Mouse (Mus musculus) spleen, embryonic (tissue): Measurements from ENCODE around the gene Tbx3.

Experiments used
- CTCF ChIA-PET: fragments of 350-600 bp; sonication (Branson Sonifier 250); formaldehyde crosslinking; loops from one replicate; lab custom pipeline; 2022; lab: Charles Lee

The Tbx3 gene

DNA sequence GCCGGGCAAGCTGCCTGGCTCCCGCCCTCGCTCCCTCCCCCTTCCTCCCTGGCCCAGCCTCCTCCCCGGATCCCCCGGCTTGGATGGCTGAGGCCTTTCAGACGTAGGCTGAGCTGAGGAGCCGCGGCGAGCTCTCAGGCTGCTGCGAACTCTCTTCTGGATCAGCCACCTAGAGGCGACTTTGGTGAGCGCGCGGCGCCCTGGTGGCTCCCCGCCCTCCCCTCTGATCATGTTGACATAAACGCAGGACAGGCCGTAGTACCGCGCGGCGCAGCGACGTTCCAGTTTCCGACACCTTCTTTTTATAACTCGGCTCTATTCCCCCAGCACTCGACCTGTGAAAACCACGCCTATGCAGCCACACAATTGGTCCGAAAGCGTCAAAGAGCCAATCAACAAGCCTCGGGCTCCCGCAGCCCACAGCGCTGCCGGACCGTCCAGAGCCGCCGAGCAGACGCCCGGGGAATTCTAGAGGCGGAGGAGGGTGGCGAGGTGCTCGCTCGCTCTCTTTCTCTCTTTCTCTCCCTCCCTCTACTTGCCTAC lies at the start of gene Tbx3:
Gene Tbx3, plus strand, starts transcription at position 104 of the 543 bp plus-strand sequence.
- CTCF ChIA-PET: no interaction called here

DNA sequence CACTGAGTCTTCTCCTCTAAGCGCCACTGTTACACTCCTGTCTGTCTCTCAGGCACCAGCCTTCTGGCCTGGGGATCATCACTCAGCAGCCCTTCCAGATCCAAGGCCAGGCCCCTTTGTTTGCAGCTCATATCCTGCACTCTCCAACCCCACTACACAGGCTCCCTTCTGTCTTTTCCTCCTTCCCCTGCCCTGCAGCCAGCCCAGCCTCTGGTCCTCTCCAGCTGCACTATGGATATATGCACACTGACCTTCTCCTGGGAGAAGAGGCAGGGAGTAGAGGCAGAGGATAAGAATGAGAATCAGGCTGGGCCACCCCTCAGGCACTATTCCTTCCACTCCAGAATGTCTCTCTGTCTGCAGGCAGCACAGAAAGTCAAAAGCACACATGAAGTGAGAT lies 48.4 kb upstream of the Tbx3 start:
- CTCF ChIA-PET: no interaction called here

DNA sequence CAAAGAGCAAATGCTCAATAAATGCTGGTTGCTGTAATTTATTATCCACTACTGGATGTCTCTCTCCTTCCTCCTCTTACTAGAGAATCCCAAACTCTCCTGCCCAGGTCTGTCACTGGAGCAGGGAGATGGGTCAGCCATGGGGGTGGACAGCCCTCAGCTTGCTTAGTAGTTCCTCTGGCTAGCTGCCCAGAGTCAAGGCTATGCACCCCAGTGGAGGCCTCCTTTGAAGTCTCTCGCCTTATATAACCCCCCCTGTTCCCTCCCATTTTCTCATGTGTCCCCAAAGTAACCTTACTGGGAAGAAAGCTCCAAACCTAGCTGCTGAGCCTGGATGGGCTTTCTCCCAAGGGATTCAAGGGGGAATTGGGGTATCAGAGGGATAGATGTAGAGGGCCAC lies 45.9 kb upstream of the Tbx3 start:
- CTCF ChIA-PET: no interaction called here

DNA sequence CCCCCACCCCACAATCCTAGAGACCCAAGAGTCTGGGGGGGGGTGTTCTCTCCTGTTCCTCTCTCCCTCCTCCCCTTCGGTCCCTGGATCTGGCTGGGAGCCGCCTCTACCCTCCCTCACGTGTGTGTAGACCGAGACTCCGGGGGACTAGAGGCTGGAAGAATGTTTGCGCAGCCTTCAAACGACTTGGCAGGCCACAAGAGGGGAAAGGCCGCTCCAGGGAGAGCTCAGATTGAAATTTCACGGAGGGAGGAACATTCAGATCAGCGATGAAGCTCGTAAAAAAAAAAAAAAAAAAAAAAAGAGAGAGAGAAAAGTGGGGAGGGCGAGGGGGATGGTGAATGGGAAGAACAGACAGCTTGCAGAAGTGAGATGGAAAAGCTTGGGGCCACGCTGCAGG lies 44.9 kb upstream of the Tbx3 start:
- CTCF ChIA-PET: no interaction called here

DNA sequence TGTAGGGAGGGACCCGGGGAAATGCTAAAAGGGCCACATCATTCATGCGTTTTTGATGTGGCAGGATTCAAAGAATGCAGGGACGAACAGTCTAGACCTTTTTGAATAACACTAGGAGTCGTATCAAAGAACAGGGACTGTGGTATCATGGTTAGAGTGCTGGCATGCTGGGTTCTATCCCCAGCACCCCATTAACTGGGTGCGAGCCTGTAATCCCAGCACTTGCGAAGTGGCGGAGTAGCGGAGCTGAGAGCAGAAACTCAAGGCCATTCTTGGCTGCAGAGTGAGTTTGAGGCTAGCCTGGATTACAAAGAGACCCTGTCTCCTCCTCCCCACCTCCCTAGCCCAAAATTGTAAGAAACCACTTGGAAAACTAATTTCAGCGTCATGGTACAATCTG lies 44.3 kb upstream of the Tbx3 start:
- CTCF ChIA-PET: no interaction called here

DNA sequence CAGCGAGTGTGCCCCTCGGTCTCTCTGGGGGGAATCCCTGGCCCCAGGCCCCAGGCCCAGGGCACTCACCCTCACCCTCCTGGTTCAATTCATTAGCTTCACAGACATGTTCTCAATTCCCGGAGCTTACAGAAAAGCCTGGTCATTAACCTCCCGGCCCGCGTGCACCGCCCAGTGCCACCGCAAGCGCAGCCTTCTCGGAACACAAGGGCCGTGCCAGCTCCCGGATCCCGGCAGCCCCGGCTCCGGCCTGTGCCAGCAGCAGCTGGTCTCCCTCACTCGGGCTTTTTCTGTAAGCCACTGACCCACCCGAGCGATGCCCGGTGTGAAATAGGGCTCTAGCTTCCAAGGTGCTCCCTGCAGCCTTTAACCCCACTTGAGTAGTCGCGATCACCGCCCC lies 43.8 kb upstream of the Tbx3 start:
- CTCF ChIA-PET: interaction anchor here (0.6 kb wide), 1 partner anchor 43 kb away, joined by 3 read pairs; no protein-coding TSS in a partner anchor

DNA sequence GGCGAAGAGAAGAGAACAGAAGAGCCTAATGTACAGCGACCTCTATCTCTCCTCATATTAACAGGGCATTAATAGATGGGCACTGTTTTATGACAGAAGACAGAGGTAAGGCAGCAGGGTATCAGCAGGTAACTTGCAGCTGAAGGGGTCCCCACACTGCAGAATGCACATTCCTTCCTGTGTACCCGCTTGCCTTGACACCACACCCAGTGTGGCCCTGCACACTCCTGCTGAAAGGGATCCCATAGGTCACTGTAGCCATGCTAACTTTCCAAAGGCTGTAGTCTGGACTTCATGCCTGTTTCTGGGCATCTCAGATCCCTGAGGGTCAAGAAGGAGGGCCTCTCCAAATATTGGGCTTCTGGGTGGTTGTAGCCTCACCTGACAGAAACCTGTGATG lies 42.4 kb upstream of the Tbx3 start:
- CTCF ChIA-PET: interaction anchor here (0.6 kb wide), 1 partner anchor 139 kb away, joined by 4 read pairs; no protein-coding TSS in a partner anchor

DNA sequence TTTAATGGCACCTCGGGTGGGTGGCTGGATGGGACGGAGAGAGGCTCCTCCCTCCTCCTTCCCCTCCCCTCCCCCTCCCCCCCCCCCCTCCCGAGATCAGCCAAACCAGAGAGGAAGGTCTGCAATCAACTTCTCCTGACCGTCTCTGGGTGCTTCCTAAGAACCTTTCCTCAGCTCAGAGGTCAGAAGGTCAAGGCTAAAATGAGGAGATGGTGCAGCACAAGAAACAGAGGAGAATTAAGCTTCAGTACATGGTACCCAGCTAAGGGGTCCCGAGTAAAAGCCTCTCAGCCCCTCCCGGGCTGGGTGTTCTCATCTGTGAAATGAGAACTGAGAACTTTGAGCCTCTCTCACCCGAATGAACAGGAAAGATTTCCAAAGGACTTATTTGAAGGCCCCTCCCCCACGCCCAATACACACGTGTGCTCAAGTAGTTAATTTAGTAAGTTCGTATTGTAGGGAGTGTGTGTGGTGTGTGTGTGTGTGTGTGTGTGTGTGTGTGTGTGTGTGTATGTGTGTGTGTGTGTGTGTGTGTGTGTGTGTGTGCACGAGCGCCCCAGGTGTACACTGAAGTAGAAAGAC lies 41.6 kb upstream of the Tbx3 start:
- CTCF ChIA-PET: interaction anchor here (0.6 kb wide), 1 partner anchor 37 kb away, joined by 4 read pairs; no protein-coding TSS in a partner anchor

DNA sequence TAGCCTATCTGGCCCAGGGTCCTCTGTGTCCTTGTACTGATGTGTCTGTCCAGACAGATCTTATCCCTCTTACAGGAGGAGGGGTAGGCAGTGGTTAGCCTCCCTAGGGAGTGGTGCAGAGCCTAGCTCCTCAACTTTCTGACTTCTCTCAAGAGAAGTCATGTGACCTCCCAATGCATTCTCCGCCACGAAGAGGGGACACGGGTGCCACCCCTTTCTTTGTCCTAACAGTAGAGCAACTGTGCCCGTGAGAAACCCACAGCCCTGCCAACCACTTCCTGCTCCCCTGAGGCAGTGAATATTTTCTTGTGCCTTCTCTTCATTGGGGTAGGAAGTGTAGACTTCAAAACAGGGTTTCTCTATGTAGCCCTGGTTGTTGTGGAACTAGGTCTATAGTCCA lies 36.9 kb upstream of the Tbx3 start:
- CTCF ChIA-PET: no interaction called here

DNA sequence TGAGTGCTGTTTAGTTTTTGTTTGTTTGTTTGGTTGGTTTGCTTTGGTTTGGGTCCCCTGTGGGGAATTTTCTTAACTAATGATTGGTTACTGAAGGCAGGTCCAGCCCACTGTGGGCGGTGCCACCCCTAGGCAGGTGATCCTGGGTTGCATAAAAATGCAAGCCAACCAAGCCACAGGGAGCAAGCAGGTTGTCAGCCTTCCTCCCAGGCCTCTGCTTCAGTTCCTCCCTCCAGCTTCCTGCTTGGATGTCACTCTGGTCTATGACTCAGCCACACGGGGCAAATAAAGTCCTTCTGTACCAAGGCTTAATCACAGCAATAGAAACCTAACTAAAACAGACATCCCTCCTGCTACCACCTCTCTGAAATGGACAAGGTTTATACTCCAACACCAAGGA lies 35.6 kb upstream of the Tbx3 start:
- CTCF ChIA-PET: no interaction called here

DNA sequence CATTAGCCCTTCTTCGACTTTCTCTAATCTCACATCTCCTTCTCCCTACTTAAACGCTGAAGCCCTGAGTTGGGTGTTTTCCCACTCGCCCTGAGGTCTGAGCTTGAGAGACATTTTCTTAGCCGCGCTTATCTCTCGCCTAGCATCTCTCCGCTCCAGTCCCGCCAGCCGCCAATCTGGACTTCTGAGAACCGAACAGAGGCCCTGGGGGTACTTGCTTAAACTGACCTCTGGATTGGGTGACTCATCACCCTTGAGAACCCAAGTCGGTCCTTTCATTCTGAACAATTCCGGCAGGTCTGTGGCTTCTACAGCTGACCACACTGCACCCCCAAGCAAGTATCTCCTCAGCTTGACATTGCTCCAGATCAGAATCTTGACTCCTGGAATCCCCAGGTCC lies 32.2 kb upstream of the Tbx3 start:
- CTCF ChIA-PET: no interaction called here

DNA sequence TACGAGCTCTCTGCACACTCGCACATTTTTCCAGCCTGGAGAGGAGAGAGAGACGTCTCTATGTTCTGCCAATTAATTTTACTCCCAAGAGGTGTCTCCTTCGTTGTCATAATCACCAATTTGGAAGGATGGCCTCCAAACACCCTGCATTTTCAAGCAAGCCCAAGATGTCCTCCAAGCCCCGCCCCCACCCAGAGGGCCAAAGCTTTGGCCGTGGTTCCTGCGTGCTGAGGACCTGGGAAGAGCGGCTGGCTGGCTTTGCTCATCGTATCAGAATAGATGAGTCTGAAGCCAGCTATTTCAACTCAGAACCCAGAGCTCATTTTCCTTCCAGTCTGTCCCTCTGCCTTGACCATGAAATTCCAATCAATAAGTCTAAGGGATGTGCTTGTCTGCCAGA lies 29.4 kb upstream of the Tbx3 start:
- CTCF ChIA-PET: interaction anchor here (0.6 kb wide), 1 partner anchor 12 kb away, joined by 6 read pairs; no protein-coding TSS in a partner anchor

DNA sequence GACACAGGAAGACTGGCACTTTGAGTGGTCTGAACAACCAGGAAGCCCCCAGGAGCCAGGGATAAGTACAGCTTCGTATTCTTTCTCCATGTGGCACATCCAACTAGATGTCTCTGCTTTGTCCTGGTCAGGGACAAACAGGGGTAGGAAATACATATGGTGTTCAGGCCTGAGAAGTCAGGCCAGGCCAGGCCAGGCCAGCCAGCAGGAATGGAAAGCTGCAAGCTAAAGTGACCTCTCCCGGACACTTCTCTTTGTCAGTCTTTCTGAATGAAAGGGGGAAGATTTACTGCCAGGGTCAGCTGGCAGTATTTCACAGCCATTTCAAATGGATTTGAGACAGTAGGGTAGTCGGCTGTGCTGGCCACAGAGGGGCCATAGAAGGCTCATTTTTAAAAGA lies 28.8 kb upstream of the Tbx3 start:
- CTCF ChIA-PET: no interaction called here

DNA sequence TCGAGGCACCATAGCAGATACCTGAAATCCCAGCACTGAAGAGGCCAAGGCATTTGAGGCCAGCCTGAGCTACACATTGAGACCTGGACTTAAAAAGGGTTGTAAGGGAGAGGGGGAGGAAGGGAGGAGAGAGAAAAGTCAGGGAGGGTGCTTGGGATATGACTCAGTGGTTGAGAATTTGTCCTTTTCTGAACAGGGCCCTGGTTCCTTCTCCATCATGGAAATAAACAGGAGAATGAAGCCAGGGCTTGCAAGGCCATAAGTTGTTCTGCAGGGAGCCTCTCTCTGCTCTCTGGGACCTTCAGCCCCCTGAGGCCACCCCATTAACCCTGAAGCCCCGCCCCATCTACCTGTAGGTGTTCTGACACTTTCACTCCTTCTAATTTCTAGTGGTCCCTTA lies 23.5 kb upstream of the Tbx3 start:
- CTCF ChIA-PET: no interaction called here

DNA sequence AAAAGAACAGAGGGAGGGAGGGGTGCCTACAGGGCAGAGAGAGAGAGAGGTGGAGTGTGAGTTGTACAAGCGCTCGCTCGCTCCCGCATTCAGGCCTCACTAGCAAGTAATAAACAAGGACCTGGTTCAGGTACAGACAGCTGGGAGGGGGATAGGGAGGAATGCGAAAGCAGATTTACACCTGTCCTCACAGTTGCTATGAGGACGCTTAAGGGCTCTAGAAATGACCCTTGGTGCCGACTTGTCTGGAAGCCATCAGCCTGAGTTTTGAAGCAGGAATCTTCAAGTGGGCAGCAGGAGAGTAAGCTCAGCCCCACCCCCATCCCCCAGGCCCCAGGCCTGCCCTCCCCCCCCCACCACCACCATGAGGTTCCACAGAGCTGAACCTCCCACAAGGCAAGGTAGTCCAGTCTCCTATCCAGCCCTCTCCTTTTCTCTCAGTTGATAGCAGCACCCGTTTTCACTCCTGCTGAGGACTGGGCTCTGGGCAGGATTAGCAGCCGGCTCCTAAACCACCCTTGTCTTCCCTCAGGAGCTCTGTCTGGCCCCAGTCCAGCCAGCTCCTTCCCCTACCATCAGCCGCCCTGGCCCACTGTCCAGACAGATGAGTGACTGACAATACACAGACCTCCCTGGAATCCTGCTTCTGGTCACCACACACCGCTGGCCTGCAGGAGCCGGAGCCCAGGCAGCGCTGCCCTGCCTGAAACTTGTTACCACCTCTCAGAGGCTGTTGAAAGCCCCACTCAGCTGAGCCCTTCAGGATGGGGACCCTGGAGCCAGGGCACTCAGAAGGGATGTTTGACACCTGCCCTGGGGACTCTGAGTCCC lies 19.1 kb upstream of the Tbx3 start:
- CTCF ChIA-PET: no interaction called here

DNA sequence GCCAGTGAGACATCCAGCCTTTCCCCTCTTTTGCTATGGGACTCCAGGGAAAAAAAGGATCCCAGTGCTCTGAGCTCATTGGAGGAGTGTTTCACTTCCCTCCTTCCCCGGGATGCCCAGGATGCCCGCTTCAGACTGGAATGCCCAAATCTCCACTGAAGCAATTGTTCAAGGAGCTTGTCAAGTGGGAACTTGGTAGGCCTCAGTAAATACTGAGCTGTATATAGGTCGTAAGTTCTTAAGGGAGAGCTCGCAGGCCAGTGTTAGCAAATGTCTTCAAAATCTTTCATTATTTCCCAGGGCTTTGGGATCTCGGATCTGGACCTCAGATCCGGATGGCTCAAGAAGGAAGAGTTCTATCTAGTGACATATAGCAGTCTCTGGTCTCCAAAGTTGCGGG lies 14.1 kb upstream of the Tbx3 start:
- CTCF ChIA-PET: no interaction called here

DNA sequence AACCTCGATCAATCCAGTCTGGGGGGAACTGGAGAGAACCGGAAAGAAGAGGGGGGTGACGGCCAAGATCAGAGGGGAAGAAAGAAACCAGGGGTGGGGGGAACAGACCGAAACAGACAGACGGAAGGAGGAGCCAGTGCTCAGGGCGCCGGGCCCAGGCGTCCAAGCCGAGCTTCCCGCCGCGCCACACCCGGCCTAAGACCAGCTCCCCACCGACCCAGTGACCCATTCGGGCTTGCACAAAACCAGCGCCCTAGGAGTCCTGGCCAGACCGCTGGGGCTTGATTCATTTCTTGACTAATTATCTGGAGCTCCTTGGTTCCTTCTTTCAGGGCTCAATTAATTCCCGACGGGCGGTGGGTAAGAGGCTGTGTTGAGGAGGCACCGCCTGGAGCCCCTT lies 13.6 kb upstream of the Tbx3 start:
- CTCF ChIA-PET: no interaction called here

DNA sequence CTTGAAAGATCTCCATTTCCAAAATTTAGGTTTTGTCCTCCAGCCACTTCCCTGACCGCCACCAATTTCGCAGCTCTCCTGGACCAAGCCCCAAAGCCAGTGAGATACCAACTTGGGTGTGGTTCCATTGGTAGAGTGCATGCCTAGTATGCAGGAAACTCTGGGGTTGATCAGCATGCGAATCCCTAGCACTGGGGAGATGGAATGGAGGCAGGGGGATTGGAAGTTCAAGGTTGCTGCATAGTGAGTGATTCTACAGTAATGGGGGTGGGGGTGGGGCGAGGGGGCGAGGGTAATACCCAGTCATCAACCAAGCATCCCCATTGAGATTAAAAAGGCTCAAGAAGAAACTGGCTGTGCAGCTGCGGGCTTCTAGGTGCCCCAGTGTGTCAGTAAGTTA lies 13.1 kb upstream of the Tbx3 start:
- CTCF ChIA-PET: no interaction called here

DNA sequence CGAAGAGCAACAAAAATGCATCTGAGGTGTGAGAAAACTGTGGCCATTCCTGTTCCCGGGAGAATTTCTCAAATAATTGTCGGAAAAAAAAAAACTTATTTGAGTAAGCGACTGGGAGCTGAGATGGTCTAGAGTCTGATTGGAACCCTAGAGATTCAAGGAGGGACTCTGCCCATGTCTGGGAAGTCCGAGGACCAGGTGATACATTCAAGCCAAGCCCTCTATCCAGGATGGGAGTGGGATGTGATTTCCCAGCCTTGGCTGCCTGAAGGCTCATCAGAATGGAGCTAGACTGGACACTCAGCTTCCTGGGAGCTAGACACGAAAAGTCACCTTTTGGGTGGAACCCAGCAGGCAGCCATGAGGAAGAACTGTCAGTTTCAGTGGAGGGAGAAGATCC lies 12.7 kb upstream of the Tbx3 start:
- CTCF ChIA-PET: no interaction called here

DNA sequence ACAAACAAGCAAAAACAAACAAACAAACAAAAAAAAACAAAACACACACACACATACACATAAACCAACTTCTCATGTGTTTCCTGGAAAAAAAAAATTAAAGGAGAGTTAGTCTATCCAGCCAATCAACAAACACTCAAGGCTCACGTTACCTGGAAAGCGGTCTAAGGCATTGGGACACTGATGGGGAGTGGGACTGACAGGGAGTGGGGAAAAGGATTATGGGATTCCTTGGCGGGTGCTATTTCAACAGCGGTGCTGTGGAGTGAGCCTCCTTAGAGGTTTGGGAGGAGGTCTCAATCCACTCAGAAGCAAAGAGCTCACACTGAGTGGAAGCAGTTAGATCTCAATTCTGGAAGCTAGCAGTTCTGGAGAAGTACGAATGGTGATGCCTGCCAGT lies 12.1 kb upstream of the Tbx3 start:
- CTCF ChIA-PET: no interaction called here

DNA sequence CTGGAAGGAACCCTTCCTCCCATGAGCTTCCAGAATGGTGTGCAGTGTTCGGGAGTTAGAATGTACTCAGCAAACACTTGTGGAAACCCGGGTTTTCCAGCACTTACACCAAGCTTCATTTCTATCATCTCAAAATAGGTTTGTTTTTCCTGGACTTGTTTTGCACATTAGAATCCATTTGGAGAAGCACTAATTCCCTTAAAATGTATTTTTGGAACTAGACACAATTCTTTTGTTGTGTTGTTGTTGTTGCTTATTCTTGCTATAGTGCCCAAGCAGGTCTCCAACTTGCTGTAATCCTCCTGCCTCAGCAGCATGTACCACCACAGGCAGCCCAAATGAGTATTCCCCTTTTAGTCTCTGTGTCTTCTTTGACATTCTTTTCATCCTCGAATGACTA lies 11.4 kb upstream of the Tbx3 start:
- CTCF ChIA-PET: no interaction called here

DNA sequence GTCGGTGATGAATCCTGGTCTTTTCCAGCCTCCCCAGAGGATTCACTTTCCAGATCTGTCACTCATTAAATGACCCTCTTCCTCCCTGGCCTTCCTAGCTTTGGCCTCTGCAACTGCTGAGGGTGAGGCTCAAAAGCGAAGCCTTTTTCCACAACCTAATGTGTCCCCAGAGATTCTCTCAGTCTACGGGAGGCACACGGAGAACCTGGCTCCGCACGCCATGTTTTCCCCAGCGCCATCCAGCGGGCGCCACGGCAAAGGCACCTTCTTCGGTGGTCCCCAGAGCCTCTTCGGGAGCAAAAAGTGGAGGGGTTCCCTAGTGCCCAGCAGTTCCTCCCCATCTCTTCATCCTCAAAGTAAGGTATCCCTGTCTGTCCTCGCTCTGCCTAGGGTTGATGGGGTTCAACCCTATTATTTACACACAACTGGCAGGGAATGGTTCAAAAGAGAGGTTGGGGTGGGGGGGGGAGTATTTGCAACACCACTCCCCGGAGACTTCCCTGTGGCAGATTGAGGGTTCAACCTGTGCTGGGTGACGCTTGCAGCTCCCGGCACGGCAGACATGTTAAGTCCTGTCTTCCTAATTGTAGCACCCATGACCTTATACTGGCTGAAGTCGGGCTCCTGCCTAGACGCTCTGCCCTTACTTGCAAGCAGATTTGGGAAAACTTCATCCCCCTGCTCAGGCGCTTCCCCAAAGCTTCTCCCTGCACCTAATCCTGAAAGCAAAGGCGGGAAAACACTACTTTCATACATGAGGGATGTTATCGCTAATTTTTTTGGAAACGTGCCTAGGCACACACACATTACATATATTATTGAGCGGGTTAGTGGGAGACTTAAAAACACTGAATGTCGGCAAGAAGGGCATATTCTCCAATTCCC lies 9.7 kb upstream of the Tbx3 start:
- CTCF ChIA-PET: no interaction called here
